Mouse (Mus musculus): ENCODE data around the gene Umad1. TPM values are rescaled to one million over a fixed set of nuclear protein-coding genes. Genes with fewer than 3 reads are reported as not detected.

Gene Umad1
- polyA plus RNA-seq, 1 experiment from 2014 or later = 43.1 TPM

DNA sequence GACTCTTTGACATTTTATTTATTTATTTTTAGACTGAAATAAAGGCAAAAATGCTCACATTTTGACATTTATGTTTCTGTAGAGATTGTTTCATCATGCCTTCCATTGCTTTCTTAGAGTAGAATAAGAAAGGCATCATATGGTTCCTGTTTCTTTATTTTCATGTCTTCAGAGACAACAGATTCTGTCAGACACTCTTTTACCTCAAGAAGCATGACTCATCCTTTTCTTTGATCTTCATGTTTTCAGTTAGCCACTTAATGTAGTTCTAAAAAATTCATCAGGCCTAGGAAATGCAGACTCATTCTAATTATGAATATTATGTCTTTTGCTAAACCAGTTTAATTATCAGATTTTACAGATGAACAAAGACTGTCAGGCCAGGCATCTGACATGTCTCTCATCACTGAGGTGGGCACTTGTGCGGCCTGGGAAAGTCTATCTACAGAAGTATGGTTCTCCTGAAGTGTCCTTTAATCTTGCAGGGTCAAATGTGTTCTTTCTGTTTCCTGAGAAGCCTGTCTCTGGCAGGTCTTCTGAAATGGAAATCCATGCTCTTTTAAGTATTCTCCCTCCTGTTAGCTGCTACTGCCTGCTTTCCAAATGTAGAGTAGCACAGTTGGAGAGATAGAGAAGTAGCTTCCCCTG lies 231.0 kb downstream of the Umad1 start:
- H3K36me3 ChIP-seq = no peaks in the 10 kb centered on the region
- H3K9ac ChIP-seq = no peak overlapping the region
- H3K4me1 ChIP-seq (replicated peaks) = peaks cover 12% of the 10 kb centered on the region; the same call in 1 of the 2 replicates
- H3K4me2 ChIP-seq = no peak overlapping the region
- H3K4me3 ChIP-seq = no peak overlapping the region
- 86% methylated on average over 1 of the region's 1 CpGs for WGBS
- no peaks in the 10 kb centered on the region for H3K9me3 ChIP-seq
- no peak for ATAC-seq (ENCODE audit: low read depth)
- H3K27me3 ChIP-seq = no peaks in the 10 kb centered on the region
- no peak overlapping the region for H3K27ac ChIP-seq (replicated peaks)

DNA sequence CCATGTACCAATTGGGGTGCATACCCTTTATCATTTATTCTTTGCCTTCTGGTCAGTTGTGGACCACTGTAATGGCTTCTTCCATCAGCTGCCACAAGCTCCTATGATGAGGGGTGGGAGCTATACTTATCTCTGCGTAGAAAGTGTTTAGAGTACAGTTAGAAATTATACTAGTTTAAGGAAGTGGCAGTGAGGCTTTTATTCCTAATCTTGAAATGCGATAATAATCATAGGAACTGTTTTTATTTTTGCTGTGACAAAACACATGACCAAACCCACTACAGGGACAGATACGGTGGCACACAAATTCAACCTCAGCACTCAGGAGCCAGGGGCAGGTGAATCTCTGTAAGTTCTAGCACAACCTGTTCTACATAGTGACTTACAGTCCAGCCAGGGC lies 233.2 kb downstream of the Umad1 start:
- no peaks in the 10 kb centered on the region for H3K27me3 ChIP-seq
- no peak overlapping the region for H3K9ac ChIP-seq
- WGBS = 91% methylated on average over 3 of the region's 3 CpGs
- H3K4me1 ChIP-seq (replicated peaks) = peaks cover 2% of the 10 kb centered on the region; the same call in 1 of the 2 replicates
- no peak overlapping the region for H3K4me3 ChIP-seq
- no peak overlapping the region for H3K27ac ChIP-seq (replicated peaks)
- no peak for ATAC-seq (ENCODE audit: low read depth)
- H3K36me3 ChIP-seq = no peaks in the 10 kb centered on the region
- no peak overlapping the region for H3K4me2 ChIP-seq
- no peaks in the 10 kb centered on the region for H3K9me3 ChIP-seq

DNA sequence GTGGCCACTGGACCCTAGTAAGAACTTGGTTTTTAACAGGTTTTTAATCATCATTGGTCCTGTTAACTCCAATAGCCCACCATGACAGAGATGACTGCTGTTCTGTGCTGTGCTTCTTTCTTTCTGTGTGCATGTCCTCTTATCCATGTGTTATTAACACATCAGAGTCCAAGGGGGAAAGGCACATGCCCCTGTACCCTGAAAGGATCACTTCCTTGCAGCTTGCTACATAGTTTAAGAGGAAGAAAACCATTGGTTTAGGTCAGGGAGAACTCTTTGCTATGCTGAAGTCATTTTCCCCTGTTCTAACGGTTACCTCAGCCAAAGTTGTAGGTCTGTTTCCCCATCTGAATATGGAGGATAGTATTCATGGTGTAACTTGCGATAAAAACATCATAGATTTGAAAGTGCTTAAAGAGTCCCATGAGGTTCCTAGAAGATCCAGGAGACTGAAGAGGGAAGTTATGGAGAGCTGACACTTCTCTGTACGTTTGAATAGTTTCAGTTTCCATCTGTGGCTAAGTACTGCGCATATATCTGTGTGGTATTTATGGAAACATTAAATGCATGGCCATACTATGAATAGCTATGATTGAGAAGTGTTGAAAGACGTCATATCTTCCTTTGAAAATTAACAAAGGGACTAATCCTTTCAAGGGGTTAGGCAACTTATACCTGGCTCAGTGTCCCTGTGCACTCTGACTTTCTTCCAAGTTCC lies 236.2 kb downstream of the Umad1 start:
- H3K4me2 ChIP-seq = no peak overlapping the region
- H3K27me3 ChIP-seq = no peaks in the 10 kb centered on the region
- WGBS = 90% methylated on average over 5 of the region's 5 CpGs
- H3K4me1 ChIP-seq (replicated peaks) = no peaks in the 10 kb centered on the region
- H3K9me3 ChIP-seq = no peaks in the 10 kb centered on the region
- no peaks in the 10 kb centered on the region for H3K36me3 ChIP-seq
- ATAC-seq (ENCODE audit: low read depth) = no peak
- no peak overlapping the region for H3K9ac ChIP-seq
- H3K4me3 ChIP-seq = no peak overlapping the region
- no peak overlapping the region for H3K27ac ChIP-seq (replicated peaks)

DNA sequence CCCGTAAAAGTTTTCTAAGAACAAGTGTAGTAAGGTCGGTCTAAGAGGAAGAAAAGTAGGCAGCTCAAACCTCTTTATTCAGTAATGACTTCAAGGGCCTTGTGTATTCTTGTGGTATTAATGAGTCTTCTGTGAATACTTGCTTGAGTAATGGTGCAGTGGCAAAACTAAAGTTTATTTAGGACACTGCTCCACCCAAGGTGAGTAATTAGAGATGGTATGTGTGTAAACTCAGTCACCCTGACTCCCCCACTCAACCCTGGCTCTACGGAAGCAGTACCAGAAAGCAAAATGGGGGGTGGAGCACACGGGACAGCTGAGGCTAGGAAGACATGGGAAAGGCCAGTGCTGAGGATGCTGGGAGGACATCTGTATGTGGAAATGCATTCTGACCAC lies 236.7 kb downstream of the Umad1 start:
- H3K27me3 ChIP-seq = no peaks in the 10 kb centered on the region
- no peak overlapping the region for H3K9ac ChIP-seq
- 85% methylated on average over 4 of the region's 4 CpGs for WGBS
- H3K9me3 ChIP-seq = no peaks in the 10 kb centered on the region
- no peak overlapping the region for H3K4me2 ChIP-seq
- no peak overlapping the region for H3K27ac ChIP-seq (replicated peaks)
- no peaks in the 10 kb centered on the region for H3K36me3 ChIP-seq
- no peaks in the 10 kb centered on the region for H3K4me1 ChIP-seq (replicated peaks)
- ATAC-seq (ENCODE audit: low read depth) = no peak
- H3K4me3 ChIP-seq = no peak overlapping the region

DNA sequence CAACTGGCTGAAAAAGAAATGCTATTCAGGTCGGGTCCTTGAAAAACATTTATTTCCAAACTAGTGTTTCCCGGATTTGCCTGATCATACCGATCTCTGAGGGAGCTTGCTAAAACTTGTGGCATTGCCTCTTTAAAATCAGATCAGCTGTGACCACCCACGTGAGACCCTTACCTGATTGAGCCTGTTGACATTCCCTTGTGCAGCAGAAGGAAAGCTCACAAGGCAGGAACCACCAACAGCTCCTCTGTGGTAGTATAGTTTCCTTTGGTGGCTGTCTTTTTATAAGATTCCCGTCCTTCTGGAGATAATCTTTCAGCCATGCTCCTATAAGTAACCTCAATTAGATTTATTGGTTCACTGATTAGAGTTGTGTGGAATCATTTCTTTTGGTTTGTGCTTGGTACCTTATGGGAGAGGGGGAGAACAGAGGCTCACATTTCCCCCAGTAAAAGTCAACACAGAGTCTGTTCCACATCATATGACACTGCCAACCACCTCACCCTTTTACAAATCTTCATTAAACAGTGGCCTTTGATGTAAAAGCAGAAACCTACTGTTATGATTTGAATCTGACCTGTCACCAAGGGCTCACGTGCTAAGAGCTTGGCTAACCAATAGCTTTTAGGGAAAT lies 238.3 kb downstream of the Umad1 start:
- WGBS = 73% methylated on average over 6 of the region's 6 CpGs

DNA sequence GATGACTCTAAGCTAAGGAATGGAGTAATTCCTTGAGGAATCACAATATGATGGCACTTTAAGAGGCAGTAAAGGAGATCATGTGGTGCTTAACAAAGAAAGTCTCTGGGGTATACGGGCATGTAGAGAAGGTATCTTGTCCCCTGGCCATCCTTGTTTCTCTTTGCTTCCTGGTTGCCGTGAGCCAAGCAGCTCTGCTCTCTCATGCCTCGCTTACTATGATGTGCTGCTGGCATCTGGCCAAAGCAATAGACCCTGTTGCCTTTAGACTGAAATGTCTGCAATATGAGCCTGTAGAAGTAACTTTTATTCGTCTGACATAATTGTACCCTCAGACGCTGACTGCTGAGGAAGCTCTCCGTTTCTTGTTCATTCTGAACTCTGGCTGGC lies 238.8 kb downstream of the Umad1 start:
- Histone ChIP-seq H3K9ac (no peak overlapping the region), H3K4me1 (replicated peaks) (no peaks in the 10 kb centered on the region), H3K4me2 (no peak overlapping the region), H3K27me3 (no peaks in the 10 kb centered on the region), H3K9me3 (no peaks in the 10 kb centered on the region; the same call in 1 of the 2 replicates), H3K36me3 (no peaks in the 10 kb centered on the region), H3K27ac (replicated peaks) (no peak overlapping the region), H3K4me3 (no peak overlapping the region)
- ATAC-seq (ENCODE audit: low read depth) = no peak
- WGBS = 53% methylated on average over 6 of the region's 6 CpGs

More for the DNA sequence above, 238.3 kb downstream of the Umad1 start:
- no peak overlapping the region for H3K4me2 ChIP-seq
- no peak overlapping the region for H3K4me3 ChIP-seq
- H3K27me3 ChIP-seq = no peaks in the 10 kb centered on the region
- H3K9me3 ChIP-seq = no peaks in the 10 kb centered on the region; the same call in 1 of the 2 replicates
- no peak for ATAC-seq (ENCODE audit: low read depth)
- H3K9ac ChIP-seq = no peak overlapping the region
- no peak overlapping the region for H3K27ac ChIP-seq (replicated peaks)
- H3K36me3 ChIP-seq = no peaks in the 10 kb centered on the region
- H3K4me1 ChIP-seq (replicated peaks) = no peaks in the 10 kb centered on the region

DNA sequence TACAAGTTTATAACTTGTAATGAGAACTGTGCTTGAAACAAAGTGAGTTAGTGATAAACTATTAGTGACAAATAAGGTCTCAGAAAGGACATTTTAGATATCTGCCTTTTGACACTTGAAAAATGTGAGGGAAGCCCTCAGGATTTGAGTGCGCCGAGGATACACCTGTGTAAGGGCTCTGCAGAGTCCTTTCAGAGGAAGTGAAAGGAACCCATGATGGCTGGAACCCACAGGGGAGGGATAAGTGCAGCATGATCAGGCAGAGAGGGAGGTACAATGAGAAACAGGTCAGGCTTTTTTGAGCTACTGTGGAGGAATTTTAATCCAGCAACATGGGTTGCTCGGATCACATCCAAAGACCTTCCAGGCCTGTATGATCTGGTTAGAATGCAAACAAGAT lies 239.9 kb downstream of the Umad1 start:
- Histone ChIP-seq H3K27ac (replicated peaks) (no peak overlapping the region), H3K36me3 (no peaks in the 10 kb centered on the region), H3K9ac (no peak overlapping the region), H3K4me2 (no peak overlapping the region), H3K4me1 (replicated peaks) (no peaks in the 10 kb centered on the region), H3K9me3 (no peaks in the 10 kb centered on the region; the same call in 1 of the 2 replicates), H3K27me3 (no peaks in the 10 kb centered on the region), H3K4me3 (no peak overlapping the region)
- ATAC-seq (ENCODE audit: low read depth) = no peak
- WGBS = 94% methylated on average over 3 of the region's 3 CpGs

DNA sequence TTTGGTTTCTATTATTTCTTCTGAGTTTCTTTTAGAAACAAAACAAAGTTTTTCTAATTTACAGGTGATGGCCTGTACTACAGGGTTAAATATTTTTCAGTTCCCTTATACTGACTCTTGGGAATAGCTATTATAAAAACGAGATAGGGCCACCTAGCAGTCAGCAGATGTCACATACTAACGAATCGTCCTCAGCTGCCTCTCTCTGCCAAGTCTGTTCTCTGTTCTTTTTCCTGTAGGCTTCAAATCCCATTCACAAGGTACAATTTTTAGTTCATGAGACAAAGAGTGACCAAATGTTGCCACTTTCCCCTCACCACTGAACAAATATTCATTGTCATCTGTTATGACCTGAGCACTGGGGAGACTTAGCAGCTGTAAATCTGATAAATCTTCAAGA lies 244.9 kb downstream of the Umad1 start:
- peaks cover 5% of the 10 kb centered on the region for H3K4me1 ChIP-seq (replicated peaks)
- no peaks in the 10 kb centered on the region for H3K36me3 ChIP-seq
- no peak overlapping the region for H3K9ac ChIP-seq
- no peaks in the 10 kb centered on the region for H3K27me3 ChIP-seq
- WGBS = 38% methylated on average over 3 of the region's 3 CpGs
- H3K4me3 ChIP-seq = no peak overlapping the region
- ATAC-seq (ENCODE audit: low read depth) = no peak
- no peaks in the 10 kb centered on the region; the same call in 1 of the 2 replicates for H3K9me3 ChIP-seq
- no peak overlapping the region for H3K27ac ChIP-seq (replicated peaks)
- H3K4me2 ChIP-seq = no peak overlapping the region

DNA sequence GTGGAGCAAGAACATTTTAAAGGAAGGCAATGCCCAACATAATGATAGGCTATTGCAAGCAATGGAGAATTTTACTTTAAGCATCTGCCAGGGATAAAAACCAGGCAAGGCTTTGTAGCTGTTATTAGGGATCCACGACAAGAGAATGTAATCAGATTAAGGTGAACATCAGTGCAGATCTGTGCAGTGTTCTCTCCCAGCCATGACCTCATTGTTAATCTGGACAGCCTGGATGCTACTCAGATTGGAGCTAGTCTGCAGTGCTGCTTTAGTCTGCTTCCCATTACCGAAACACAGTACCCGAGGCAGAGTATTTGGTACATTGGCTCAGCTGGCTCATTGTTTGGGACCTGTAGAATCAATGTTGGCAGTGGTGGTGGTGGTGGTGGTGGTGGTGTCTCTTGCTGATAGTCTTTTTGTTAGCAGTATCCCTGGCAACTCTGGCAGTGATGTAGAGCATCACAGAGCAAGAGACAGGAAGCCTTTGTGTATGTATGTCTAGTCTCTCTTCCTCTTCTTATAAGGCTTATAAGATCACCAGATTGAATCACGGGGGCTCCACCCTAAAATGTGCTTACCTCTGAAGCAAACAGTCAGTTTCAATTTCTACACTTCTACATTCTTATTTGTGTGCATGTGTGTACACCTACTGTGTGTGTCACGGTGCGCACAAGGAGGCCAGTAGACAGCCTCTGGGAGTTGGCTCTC lies 245.6 kb downstream of the Umad1 start:
- H3K4me1 ChIP-seq (replicated peaks) = peaks cover 5% of the 10 kb centered on the region
- no peaks in the 10 kb centered on the region for H3K36me3 ChIP-seq
- H3K4me3 ChIP-seq = no peak overlapping the region
- no peak overlapping the region for H3K4me2 ChIP-seq
- 90% methylated on average over 6 of the region's 6 CpGs for WGBS
- no peaks in the 10 kb centered on the region; the same call in 1 of the 2 replicates for H3K9me3 ChIP-seq
- ATAC-seq (ENCODE audit: low read depth) = no peak
- no peak overlapping the region for H3K27ac ChIP-seq (replicated peaks)
- H3K9ac ChIP-seq = no peak overlapping the region
- H3K27me3 ChIP-seq = no peaks in the 10 kb centered on the region

DNA sequence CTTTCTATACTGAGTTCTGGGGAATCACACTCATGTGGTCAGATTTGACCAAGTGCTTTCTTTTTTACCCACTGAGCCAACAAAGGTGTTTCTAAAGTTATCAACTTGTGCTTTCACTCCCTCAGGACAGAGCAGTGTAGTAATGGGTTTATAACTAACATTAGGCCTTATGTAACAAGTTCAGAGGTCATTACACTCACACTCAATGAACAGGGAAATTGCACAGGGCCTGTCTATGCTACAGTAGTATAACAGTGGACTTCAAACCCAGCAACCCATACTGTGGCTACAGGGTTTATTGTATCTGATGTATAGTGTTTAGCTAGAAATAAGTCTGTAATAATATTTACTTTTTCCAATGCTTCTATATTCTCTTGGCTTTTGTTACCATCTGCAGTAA lies 247.5 kb downstream of the Umad1 start:
- H3K4me3 ChIP-seq = no peak overlapping the region
- ATAC-seq (ENCODE audit: low read depth) = no peak
- no peaks in the 10 kb centered on the region for H3K27me3 ChIP-seq
- H3K27ac ChIP-seq (replicated peaks) = no peak overlapping the region
- no peaks in the 10 kb centered on the region for H3K9me3 ChIP-seq
- peaks cover 17% of the 10 kb centered on the region for H3K4me1 ChIP-seq (replicated peaks)
- no peaks in the 10 kb centered on the region for H3K36me3 ChIP-seq
- H3K4me2 ChIP-seq = no peak overlapping the region
- H3K9ac ChIP-seq = no peak overlapping the region

Measured in neural tube, embryonic 13.5 days (tissue).